Mouse (Mus musculus): ENCODE data around the gene Cfi.

Cfi gene

GRCm38 (mm10) chr3:129835388-129835934 lies at the start of gene Cfi:
TSS of gene Cfi (plus strand) at chr3:129835884.
- no peak for DNase-seq

GRCm38 (mm10) chr3:129793801-129794200 lies 41.9 kb upstream of the Cfi start:
- no peak for DNase-seq

GRCm38 (mm10) chr3:129797341-129797740 lies 38.3 kb upstream of the Cfi start:
- no peak for DNase-seq

GRCm38 (mm10) chr3:129798551-129798950 lies 37.1 kb upstream of the Cfi start:
- DNase-seq = no peak

GRCm38 (mm10) chr3:129799011-129799410 lies 36.7 kb upstream of the Cfi start:
- DNase-seq = no peak

- DNase-seq = peak; percentile 30
Observed at GRCm38 (mm10) chr3:129803765-129804164, 31.9 kb upstream of the Cfi start, which contains the start of gene Lrit3. TSS of gene Lrit3 (minus strand) at chr3:129804030.

- peak; percentile 89 for DNase-seq
Observed at GRCm38 (mm10) chr3:129820847-129821246, 14.8 kb upstream of the Cfi start.

GRCm38 (mm10) chr3:129821736-129822135 lies 13.9 kb upstream of the Cfi start:
- DNase-seq = peak; percentile 46

- DNase-seq = peak; percentile 81
Observed at GRCm38 (mm10) chr3:129822206-129822775, 13.4 kb upstream of the Cfi start, which contains the start of gene Rrh. TSS of gene Rrh (minus strand) at chr3:129822587.

GRCm38 (mm10) chr3:129823293-129823692 lies 12.4 kb upstream of the Cfi start:
- peak; percentile 74 for DNase-seq

- no peak for DNase-seq
Observed at GRCm38 (mm10) chr3:129824146-129824545, 11.5 kb upstream of the Cfi start.

GRCm38 (mm10) chr3:129824891-129825290 lies 10.8 kb upstream of the Cfi start:
- no peak for DNase-seq

- no peak for DNase-seq
Observed at GRCm38 (mm10) chr3:129826691-129827090, 9.0 kb upstream of the Cfi start.

GRCm38 (mm10) chr3:129827691-129828090 lies 8.0 kb upstream of the Cfi start:
- no peak for DNase-seq

GRCm38 (mm10) chr3:129830626-129831025 lies 5.1 kb upstream of the Cfi start:
- no peak for DNase-seq

- DNase-seq = peak; percentile 99
Observed at GRCm38 (mm10) chr3:129831035-129831568, 4.6 kb upstream of the Cfi start, which contains the start of gene Gar1. TSS of gene Gar1 (minus strand) at chr3:129831396.

- DNase-seq = peak; percentile 14
Observed at GRCm38 (mm10) chr3:129836051-129836697, 490 bp downstream of the Cfi start.

GRCm38 (mm10) chr3:129836965-129837364 lies 1.3 kb downstream of the Cfi start:
- DNase-seq = no peak

- no peak for DNase-seq
Observed at GRCm38 (mm10) chr3:129838017-129838416, 2.3 kb downstream of the Cfi start.

- DNase-seq = no peak
Observed at GRCm38 (mm10) chr3:129845868-129846267, 10.2 kb downstream of the Cfi start.

- no peak for DNase-seq
Observed at GRCm38 (mm10) chr3:129846846-129847245, 11.2 kb downstream of the Cfi start.

- no peak for DNase-seq
Observed at GRCm38 (mm10) chr3:129862592-129862991, 26.9 kb downstream of the Cfi start.

GRCm38 (mm10) chr3:129863698-129864097 lies 28.0 kb downstream of the Cfi start:
- peak; percentile 63 for DNase-seq

- no peak for DNase-seq
Observed at GRCm38 (mm10) chr3:129877327-129877726, 41.6 kb downstream of the Cfi start.
